Mouse (Mus musculus) spleen, adult 12 weeks (tissue): ENCODE results near the gene Dagla.

Source experiments
- DNase-seq: peaks from one replicate; pipeline ENCODE4 v3.0.0; 2022; ENCODE audit warnings: low spot score

Gene Dagla

DNA sequence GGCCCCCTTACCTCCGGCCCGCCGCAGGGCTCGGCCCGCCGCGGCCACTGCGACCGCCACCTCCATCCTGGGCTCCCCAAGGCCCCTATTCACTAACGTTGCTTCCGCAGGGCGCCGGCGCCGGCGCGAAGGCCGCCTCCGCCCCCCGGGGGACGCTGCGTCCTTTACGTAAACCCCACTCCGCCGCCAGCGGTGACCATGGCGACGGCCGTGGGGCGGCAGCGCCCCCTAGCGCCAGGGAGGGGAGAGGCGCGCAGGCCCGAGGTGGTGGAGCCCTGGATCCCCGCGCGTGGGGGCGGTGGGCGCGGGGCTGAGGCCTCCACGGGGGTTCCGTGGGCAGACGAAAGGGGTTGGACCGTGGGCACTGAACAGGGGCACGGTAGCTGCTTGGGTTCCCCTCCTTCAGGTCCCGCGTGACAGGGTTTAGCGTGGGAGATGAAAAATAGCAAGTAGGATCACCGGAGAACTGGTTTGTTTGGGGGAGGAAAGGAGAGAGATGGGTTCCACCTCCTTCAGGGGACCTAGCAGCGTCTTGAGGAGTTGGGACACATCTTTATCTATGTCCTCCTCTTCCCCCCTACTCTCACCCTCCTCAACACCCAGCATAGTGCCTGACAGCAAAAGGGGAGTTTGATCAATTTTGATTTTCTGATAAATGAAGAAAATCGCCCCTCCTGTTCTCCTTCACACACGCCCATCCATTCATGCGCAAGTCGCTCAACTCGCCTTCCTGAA lies at the start of gene Dagla:
Gene Dagla, minus strand, starts transcription at position 68 of the 735 bp plus-strand sequence.
- peak; percentile 13 for DNase-seq

DNA sequence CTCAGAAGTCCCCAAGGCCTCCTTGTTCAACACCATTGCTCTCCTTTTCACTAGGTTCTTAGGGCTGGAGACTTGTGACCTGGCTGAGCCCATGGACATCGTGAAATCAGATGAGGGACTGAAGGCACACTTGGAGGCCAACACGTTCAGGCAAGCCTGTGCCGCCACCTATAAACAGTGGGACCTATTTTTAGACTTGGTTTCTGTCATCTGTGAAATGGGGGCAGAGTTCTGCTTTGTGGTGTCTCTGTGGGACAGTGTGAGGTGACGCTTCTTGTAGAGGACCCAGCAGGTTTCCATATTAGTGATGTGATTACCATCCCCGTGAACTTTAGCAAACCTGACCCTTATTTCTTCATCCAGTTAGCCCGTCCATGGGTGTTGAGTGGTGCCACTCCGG lies 47.5 kb upstream of the Dagla start:
- DNase-seq: no peak

DNA sequence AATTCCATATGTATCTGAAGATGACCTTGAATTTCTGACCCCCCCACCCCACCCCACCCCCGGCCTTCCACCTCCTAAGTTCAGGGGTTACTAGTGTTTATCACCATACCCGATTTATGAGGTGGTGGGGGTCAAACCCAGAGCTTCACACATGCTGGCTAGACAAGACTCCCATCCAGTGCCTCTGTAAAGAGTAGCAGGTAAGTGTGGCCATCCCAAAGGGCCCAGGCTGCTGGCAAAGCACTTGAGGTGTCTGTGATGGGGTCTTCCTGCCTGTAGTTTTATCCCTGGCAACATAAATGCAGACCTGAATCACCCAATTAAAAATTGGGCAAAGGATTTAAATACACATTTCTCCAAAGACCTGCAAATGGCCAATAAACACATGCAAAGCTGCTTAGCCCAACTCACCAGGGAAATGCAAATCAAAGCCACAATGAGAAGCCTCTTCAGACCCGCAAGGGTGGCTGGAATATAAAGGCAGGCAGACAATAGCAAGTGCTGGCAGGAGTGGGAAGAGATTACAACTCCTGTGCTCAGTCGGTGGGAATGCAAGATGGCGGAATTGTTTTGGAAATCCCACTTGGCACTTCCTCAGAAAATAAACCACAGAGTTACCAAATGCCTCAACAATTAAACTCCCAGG lies 43.1 kb upstream of the Dagla start:
- no peak for DNase-seq

DNA sequence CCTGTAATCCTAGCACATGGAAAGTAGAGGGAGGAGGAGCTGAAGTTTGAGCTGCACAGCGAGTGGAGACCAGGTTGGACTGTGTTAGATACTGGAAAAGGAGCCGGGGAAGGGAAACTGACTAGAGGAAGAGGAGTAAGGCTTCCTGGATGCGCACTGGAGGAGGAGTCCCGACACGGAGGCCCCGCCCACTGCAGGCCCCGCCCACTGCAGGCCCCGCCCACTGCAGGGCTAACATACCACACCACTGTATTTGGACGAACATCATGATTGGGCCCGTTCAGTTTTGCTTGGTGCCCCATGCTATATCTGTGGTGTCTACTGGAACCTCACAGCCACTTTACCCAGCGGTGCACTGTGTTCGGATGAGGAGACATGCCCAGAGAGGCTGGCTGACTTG lies 41.0 kb upstream of the Dagla start:
- DNase-seq: no peak

DNA sequence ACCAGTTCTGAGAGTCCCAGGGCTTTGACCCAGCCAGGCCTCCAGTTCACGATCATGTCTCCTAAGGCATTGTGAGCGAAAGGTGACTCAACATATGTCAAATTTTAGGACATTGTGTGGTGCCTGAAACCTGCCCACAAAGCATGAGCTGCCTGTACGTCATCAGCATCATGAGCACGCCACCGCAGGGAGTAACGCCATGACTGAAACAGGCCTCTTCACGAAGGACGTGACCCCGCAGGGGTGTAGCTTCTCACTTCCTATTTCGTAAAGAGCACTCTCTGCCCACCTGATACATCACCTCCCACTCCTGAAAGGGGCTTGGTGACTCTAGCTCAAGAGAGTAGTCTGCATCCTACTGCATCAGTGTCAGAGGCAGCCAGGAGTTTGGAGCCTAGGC lies 39.2 kb upstream of the Dagla start:
- DNase-seq: no peak

DNA sequence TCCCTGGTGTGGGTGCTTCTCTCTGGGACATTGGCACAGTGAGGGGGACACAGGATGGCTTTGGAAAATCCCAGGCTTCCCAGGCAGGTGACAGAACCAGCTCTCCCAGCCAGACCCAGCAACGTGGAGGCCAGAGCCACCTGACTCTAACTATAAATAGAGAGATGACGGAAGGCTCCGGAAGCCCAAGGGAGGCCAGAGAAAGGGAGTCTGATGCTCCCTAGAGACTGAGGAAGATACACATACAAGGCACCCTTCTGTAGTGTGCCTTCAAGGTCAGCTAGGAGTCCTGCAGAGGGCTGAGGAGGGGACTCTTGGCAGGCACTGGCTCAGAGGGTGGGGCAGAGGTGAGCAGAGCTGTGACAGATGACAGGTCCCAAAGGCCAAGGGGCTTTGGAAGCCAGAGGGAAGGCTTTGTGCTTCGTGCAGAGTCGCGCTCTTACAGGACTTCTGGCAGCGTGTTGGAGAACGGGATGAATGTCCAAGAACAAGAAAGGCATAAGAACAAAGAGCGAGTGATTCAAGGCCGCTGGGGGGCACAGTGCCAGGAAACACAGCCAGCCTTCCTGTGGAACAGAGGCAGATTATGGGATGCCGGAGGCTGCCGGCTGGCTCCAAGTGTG lies 37.3 kb upstream of the Dagla start:
- no peak for DNase-seq

DNA sequence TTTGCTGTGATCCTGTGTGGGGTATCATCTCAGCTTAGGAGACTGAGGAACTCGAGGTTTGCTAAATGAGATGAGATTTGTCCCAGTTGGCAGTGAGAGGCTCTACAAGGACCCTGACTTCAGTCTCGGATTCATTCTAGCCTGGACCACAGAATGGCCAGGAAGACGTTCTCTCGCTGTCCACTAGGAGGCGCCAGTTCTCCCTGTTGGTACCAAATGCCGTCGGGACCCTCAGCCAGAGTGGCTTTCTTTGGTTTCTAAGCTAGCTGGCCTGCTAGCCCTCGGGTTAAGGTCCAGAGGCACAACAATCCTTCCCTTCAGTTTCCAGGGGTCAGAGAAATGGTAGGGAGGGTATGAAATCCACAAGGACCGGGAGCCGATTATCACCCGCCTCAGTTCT lies 36.5 kb upstream of the Dagla start:
- no peak for DNase-seq

DNA sequence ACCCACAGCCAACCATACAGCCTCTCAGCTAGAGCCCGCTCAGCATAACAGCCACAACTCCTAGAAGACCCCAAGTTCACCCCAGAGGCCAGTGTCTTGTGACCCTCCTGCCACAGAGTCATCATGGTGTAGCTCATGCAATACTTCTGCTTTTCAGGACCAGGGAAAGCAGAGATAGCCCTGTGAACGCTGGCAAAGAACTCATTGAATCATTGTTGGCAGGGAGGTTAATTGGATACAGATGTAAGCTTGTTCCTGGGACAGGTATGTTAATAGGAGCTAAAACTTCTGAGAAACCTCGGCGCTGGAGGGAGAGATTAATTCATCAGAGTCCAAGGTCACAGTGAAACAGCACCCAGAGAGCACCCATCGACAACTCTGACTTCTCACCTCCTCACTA lies 36.0 kb upstream of the Dagla start:
- DNase-seq: no peak

DNA sequence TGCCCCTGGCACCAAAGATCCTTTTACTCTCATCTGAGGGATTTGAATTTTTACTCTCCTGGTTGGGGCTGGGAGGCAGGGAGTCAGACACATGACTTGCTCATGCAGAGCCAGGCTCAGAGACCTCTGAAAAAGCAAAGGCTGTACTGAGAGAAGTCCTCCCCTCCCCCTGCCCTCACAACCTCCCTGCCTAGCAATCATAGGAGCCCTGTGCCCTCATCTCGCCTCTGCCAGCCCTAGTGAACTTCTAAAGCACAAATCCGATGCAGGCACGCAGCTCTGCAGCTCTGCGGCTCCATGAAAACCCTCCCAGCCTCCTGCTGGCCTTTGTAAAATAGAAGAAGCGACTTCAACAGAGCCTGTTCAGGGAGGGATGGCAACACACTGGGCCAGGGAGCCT lies 34.6 kb upstream of the Dagla start:
- no peak for DNase-seq

DNA sequence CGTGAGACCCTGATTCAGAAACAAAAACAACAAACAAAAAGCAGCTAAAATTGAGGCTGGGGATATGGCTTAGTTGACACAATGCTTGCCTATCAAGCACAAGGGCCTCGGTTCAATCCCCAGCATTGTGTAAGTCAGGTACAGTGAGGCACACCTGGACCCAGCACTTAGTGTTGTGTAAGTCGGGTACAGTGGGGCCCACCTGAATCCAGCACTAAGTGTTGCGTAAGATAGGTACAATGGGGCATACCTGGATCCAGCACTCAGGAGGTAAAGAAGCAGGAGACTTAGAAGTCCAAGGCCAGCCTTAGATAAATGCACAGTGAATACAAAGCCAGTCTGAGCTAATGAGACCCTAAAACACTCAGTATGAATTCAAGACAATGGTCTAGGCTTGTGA lies 34.0 kb upstream of the Dagla start:
- DNase-seq: no peak

DNA sequence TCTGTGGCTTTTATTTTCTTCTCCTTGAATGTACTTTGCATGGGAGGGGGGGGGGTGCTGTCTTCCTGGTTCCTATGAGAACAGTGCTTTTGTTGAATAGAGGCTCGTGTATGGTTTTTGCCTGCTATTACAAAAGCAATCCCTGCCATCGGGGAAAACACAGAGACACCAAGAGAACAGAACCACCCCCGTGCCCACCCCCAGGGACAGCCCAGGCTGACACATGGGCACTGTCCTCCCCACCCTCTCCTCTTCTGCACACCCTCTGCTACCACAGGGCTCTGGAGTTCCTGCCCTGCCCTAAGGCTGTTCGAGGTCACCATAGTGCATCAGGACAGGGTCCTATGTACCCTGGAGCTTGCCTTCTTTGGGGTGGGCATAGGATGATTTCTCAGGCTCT lies 29.8 kb upstream of the Dagla start:
- DNase-seq: no peak

DNA sequence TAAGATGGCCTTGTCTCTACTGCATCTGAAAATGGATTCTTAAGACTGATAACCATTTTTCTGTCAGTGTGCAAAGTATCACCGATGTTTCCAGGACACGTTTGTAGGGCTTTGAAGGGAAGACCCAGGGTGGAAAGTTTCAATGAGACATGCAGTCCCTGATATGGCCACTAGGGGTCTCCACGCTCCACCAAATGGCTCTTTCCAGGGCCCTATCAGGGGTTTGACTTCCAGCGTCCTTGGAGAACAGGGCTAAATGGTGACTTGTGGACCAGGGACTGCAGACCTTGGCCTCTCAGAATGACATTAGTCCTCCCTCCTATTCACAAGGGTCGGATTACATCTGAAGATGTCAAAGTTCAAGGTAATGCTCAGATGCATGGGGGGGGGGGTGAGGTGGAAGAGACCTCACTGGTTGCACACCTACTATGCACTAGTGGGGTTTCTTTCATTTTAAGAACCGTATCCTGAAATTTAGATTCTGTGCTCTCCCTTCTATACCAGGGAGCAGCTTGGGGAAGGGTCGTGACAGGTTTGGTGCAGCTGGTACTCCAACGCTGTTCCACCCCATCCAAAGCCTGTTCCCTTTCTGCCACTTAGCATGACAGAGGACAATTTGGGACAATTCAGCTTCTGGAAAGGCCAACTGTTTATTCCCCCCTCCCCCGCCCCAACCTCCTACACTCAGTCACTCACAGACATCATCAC lies 29.0 kb upstream of the Dagla start:
- DNase-seq: peak; percentile 10

DNA sequence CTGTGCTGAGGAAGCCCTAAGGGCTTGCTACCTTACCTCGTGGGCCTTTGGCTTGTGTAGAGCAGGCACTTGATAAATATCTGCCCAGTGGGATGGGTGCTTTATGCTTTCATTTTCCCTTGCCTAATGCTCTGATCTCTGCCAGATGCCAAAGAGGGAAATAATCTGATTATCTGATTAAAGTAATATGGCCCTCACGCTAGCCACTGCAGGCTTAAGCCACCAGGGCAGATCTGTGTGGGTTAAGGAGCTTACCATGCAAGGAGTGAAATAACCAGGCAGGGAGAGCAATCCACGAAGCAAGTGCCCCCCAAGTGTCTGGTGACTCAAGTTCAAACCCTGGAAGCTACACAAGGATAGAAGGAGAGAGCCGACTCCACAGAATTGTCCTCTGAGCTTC lies 27.0 kb upstream of the Dagla start:
- DNase-seq: no peak

DNA sequence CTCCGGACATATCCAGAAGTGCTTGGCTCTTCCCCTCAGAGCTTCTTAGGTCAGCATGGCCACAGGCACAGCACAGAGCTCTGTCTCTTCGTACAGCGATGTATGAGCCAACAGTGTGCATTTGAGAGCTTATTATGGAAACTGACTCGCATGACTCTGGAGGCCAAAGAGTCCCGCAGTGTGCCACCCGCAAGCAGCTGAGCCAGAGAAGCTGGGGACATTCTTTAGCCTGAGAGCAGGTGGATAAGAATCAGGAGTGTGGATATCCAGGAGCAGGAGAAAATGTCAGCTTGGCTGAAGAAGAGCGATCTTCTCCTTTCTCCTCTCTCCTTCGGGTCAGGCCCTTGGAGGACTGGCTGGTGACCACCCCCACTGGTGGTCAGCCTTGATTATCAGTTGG lies 24.4 kb upstream of the Dagla start:
- no peak for DNase-seq

DNA sequence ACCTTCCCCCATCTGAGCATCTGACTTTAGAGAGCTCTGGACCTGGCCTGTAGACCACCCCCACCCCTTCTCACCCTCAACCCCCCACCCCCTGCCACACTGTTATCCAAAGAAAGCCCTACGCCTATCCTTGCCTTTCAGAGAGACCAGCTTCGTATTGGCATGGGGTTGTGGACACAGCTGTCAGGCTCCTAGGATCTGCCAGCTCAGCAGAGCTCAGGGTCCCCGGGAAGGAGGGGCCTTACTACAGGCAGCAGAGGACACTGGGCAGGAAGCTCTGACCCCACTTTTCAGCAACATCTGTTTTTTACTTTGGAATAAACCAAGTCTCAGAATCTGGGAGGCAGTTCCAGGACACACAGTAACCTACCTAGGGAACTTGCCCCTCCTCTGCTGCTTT lies 21.9 kb upstream of the Dagla start:
- DNase-seq: no peak

DNA sequence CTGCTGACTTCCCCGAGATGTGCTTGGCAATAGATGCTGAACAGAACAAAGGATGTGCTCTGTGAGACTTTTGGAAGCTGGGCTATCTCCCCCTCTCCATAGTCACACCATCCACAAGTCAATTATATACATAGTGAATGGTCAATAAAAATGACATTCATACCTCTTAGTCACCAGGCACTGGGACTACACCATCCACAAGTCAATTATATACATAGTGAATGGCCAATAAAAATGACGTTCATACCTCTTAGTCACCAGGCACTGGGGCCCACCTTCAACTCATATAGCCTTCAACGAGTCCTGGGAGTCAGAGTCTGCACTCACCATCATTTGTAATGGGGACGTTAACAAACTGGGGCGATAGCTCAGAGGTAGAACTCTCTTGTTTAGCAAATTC lies 19.2 kb upstream of the Dagla start:
- DNase-seq: no peak

DNA sequence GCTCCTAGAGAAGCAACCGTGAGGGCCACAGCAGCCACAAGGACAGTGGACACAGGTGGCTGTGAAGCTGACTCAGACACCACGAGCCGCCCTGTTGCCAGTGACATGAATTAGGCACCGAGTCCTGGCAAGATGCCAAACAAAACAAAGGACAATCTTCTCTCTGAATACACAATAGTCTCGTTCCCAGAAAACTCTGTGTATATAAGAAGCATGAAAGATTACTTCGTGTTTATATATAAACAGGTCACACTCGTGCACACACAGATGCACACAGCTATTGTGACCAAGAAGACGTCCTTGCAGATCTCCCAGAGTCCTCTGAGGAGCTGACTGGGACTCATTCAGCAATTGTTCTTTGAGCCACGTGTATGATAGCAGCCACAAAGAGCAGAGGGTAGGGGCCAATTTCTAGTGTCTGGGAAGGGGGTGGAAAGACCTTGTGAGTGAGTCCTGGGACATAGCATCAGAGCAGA lies 18.7 kb upstream of the Dagla start:
- DNase-seq: no peak

DNA sequence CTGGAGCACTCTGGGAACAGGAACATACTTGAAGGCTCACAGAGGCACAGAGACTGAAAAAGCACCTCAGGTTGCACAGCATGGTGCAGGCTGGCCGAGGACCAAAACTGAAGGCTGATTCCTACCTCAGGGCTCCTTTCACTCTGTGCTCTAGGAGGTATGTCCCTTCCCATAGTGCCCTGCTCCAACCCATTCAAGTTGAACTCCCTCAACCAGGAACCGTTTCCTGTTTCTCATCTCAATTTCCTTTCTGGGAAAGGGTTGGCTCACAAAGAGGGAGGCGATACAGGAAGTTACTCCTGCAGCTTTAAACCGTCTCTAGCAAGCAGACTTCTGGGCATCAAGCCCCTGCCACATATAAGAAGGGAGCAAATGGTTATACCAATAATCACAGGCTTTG lies 13.1 kb upstream of the Dagla start:
- DNase-seq: no peak

DNA sequence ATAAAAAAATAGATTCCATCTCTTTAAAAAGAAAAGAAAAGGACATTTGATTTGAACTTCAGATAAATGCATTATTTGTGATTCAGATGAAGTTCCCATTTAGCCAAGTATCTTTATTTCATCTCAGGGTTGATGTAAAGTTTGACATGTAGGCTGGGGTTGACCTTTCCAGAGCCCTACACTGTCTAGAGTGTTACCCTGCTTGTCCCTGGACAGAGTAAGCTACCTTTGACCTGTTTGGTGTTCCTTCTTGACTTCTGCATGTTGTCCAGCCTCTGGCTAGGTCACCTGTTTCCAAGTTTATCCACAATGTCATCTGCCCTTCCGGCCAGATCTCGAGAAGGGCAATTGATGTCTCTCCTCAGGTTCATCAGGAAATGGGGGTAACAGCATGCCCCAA lies 12.7 kb upstream of the Dagla start:
- DNase-seq: no peak

DNA sequence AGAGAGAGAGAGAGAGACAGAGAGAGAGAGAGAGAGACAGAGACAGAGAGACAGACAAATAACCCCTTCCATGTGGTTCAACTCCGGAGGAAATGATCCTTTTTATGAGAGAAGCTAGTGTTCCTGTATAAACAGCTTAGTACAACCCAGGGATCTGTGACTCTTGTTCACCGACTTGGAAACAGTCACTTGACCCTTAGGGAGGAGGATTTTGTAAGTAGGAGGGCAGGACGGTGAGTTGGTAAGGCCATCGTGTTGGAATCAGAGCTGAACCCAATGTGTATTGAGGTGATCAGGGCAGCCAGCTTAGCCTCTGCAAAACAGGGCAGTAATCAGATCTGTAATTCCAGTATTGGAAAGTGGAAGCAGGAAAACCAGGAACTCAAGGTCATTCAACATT lies 12.3 kb upstream of the Dagla start:
- no peak for DNase-seq

DNA sequence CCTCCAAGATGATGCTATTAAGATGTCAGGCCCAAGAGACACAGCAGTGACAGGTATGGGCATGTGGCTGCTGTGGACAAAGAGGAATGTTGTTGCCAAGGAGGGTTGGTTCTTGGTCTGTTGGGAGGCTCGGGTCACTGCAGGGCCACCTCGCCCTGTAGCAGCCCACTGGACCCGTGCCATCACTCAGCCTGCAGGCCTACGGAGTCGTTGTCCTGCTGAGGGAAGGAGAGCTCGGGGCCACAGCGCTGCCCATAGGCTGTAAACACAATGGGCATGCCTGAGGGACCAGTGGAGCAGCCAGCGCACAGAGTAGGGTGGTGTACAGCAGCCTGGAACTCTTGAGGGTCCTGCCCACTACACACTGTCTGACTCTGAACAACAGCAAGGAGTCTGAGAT lies 7.4 kb upstream of the Dagla start:
- no peak for DNase-seq

DNA sequence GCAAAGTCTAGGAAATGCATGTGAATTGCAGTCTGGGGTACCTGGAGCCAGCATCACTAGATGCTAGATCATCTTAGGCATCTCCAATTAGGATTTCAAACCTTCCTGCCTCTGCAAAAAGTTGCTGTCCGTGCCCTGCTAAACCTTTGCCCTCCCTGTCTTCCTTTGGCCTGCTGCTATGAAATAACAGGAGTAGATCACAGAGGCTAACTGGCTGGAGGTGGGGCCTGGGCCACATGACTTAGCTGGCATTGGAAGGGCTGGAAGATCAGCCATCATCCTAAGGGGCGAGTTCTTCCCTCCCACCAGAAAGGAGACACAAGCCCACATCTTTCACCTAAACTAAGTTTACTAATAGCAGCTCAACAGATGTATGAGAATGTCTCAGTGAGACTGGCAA lies 4.3 kb upstream of the Dagla start:
- DNase-seq: no peak

DNA sequence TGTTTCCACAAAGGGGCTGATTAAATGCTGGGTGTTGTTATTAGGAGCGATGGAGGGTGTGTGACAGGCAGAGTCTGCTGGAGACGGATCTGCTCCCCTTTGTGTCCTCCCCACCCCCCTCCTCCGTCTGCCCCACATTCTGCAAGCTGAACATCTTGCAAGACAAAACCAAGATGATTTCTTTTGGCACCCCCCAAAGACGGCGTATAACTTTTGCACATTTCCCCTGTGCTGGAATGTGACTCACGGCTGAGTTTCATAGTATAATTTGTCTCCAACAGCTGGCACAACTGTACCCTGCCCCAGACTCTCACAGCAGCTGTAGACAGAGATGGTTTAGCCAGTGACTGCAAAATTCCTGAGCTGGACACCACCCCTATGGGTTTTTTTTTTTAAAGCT lies 3.3 kb upstream of the Dagla start:
- DNase-seq: no peak
